Mouse (Mus musculus): Measurements from ENCODE around the gene Farp1. TPM values are rescaled to one million over a fixed set of nuclear protein-coding genes. Genes with fewer than 3 reads are reported as not detected.

Farp1 gene
- total RNA-seq, 4 experiments from 2014 or later, result 3.7 to 6.8 (median 4.1) TPM

- DNase-seq (ENCODE audit: low spot score in 2 of 2), result no peak
Measured at GRCm38 (mm10) chr14:121259332-121259731, 224.3 kb downstream of the Farp1 start.

- no peak for DNase-seq (ENCODE audit: low spot score in 2 of 2)
Measured at GRCm38 (mm10) chr14:121259789-121260188, 224.8 kb downstream of the Farp1 start.

GRCm38 (mm10) chr14:121261229-121261879, 226.4 kb downstream of the Farp1 start:
- DNase-seq (ENCODE audit: low spot score in 2 of 2), result no peak

GRCm38 (mm10) chr14:121262606-121263005, 227.6 kb downstream of the Farp1 start:
- no peak for DNase-seq (ENCODE audit: low spot score in 2 of 2)

- no peak for DNase-seq (ENCODE audit: low spot score in 2 of 2)
Measured at GRCm38 (mm10) chr14:121263912-121264311, 228.9 kb downstream of the Farp1 start.

GRCm38 (mm10) chr14:121264453-121264852, 229.5 kb downstream of the Farp1 start:
- DNase-seq (ENCODE audit: low spot score in 2 of 2), result no peak

GRCm38 (mm10) chr14:121267801-121268200, 232.8 kb downstream of the Farp1 start:
- no peak for DNase-seq (ENCODE audit: low spot score in 2 of 2)

- no peak for DNase-seq (ENCODE audit: low spot score in 2 of 2)
Measured at GRCm38 (mm10) chr14:121270490-121270889, 235.5 kb downstream of the Farp1 start.

- DNase-seq (ENCODE audit: low spot score in 2 of 2), result no peak
Measured at GRCm38 (mm10) chr14:121274985-121275384, 240.0 kb downstream of the Farp1 start.

- no peak for DNase-seq (ENCODE audit: low spot score in 2 of 2)
Measured at GRCm38 (mm10) chr14:121276016-121276415, 241.0 kb downstream of the Farp1 start.

GRCm38 (mm10) chr14:121279106-121279505, 244.1 kb downstream of the Farp1 start:
- peak; percentile 37 to 55 for DNase-seq (ENCODE audit: low spot score in 2 of 2)

GRCm38 (mm10) chr14:121280601-121281335, 245.8 kb downstream of the Farp1 start:
- no peak for DNase-seq (ENCODE audit: low spot score in 2 of 2)

GRCm38 (mm10) chr14:121281336-121281710, 246.3 kb downstream of the Farp1 start:
- DNase-seq (ENCODE audit: low spot score in 2 of 2), result no peak

GRCm38 (mm10) chr14:121285379-121286120, 250.6 kb downstream of the Farp1 start:
- DNase-seq (ENCODE audit: low spot score in 2 of 2), result no peak

GRCm38 (mm10) chr14:121291881-121292280, 256.9 kb downstream of the Farp1 start:
- DNase-seq (ENCODE audit: low spot score in 2 of 2), result no peak

GRCm38 (mm10) chr14:121292391-121292790, 257.4 kb downstream of the Farp1 start:
- no peak for DNase-seq (ENCODE audit: low spot score in 2 of 2)

- DNase-seq (ENCODE audit: low spot score in 2 of 2), result no peak
Measured at GRCm38 (mm10) chr14:121294484-121294883, 259.5 kb downstream of the Farp1 start.

- no peak for DNase-seq (ENCODE audit: low spot score in 2 of 2)
Measured at GRCm38 (mm10) chr14:121297103-121297502, 262.1 kb downstream of the Farp1 start.

GRCm38 (mm10) chr14:121298537-121298936, 263.5 kb downstream of the Farp1 start:
- no peak for DNase-seq (ENCODE audit: low spot score in 2 of 2)

GRCm38 (mm10) chr14:121299093-121299492, 264.1 kb downstream of the Farp1 start:
- no peak for DNase-seq (ENCODE audit: low spot score in 2 of 2)

- DNase-seq (ENCODE audit: low spot score in 2 of 2), result no peak
Measured at GRCm38 (mm10) chr14:121304523-121304922, 269.5 kb downstream of the Farp1 start.

All from gastrocnemius, adult 8-10 months (tissue).